Mouse (Mus musculus) forebrain, embryonic 16.5 days (tissue): ENCODE measurements around the gene Jam2. TPM values are rescaled to one million over a fixed set of nuclear protein-coding genes. Genes with fewer than 3 reads are reported as not detected.

Source experiments
- ATAC-seq: fragments of 200-750 bp; cut with Nextera tagmentation; 2 replicates; pipeline ENCODE4 v1.8.0; 2017; ENCODE audit warnings: mild to moderate bottlenecking, moderate library complexity
- H3K27ac ChIP-seq: fragments of 300-500 bp; sonication (generic); 2 replicates; pipeline ENCODE4 v1.5.1; 2014; ENCODE audit warnings: low read length, control low read depth
- H3K27me3 ChIP-seq: fragments of 300-500 bp; sonication (generic); replicated peaks from 2 replicates; pipeline ENCODE4 v1.6.1; 2014; ENCODE audit warnings: low read length; ENCODE audit not compliant: control insufficient read depth, insufficient read depth
- H3K36me3 ChIP-seq: fragments of 300-500 bp; sonication (generic); 2 replicates; pipeline ENCODE4 v1.6.1; 2014; ENCODE audit not compliant: control insufficient read depth, insufficient read depth
- H3K4me1 ChIP-seq: fragments of 300-500 bp; sonication (generic); replicated peaks from 2 replicates; pipeline ENCODE4 v1.6.1; 2014; ENCODE audit warnings: low read length; ENCODE audit not compliant: control insufficient read depth, insufficient read depth
- H3K4me2 ChIP-seq: fragments of 300-500 bp; sonication (generic); 2 replicates; pipeline ENCODE4 v1.6.1; 2014; ENCODE audit warnings: mild to moderate bottlenecking, low read length, control low read depth
- H3K4me3 ChIP-seq: fragments of 300-500 bp; sonication (generic); replicated peaks from 2 replicates; pipeline ENCODE4 v1.5.1; 2014; ENCODE audit warnings: mild to moderate bottlenecking, low read length, control low read depth
- H3K9ac ChIP-seq: fragments of 300-500 bp; sonication (generic); replicated peaks from 2 replicates; pipeline ENCODE4 v1.6.1; 2014; ENCODE audit warnings: low read depth, low read length, control low read depth
- H3K9me3 ChIP-seq: fragments of 300-500 bp; sonication (generic); 2 replicates; pipeline ENCODE4 v1.6.1; 2016; ENCODE audit warnings: low read length; ENCODE audit not compliant: control insufficient read depth
- WGBS: fragments of 180-500 bp; shearing (Covaris S2); extraction: QIAGEN DNeasy Blood & Tissue Kit; methylation state at CpG from one replicate; pipeline ENCODE4 v1.1.7; 2014; 5-methylcytosine and 5-hydroxymethylcytosine counted together
- polyA plus RNA-seq: library from polyadenylated mRNA; unstranded; fragments of >200 nt; fragmentation: Nextera tagmentation; extraction: Ambion mirVana; gene quantifications from 2 replicates; pipeline ENCODE4 v1.2.1, GENCODE M21; 2015

Gene Jam2
- polyA plus RNA-seq, 1 experiment from 2014 or later: 15.8 TPM

- WGBS: 96% methylated on average over 1 of the region's 2 CpGs
- no peak overlapping the region for H3K27ac ChIP-seq
Observed at GRCm38 (mm10) chr16:84800038-84800437, 26.1 kb downstream of the Jam2 start.

DNA sequence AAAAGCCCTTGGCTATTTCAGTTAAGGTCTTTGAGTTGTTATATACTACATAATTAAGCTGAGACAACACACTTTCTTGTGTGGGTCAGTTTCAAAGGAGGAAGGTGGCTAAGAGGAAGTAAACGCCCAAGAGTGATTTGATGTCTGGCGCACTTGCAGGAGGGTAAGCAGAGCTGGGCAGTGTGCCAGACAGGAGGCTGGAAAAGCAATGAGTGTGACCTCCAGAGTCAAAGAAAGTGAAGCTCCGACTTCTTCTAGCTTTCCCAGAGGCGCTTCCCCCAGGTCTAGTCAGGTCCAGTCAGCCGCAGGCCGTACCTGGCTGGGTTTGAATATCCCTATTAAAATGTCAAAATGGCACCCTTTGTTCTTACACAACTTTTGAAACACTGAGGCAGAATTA lies 28.3 kb downstream of the Jam2 start:
- H3K36me3 ChIP-seq: no peaks in the 10 kb centered on the region
- H3K27ac ChIP-seq: no peak overlapping the region
- H3K9me3 ChIP-seq: no peaks in the 10 kb centered on the region
- no peak overlapping the region for H3K4me3 ChIP-seq
- H3K9ac ChIP-seq: no peak overlapping the region
- H3K4me2 ChIP-seq: no peak overlapping the region
- no peaks in the 10 kb centered on the region for H3K4me1 ChIP-seq
- WGBS: 73% methylated on average over 6 of the region's 6 CpGs
- no peaks in the 10 kb centered on the region for H3K27me3 ChIP-seq
- no peak for ATAC-seq

More at GRCm38 (mm10) chr16:84800038-84800437, 26.1 kb downstream of the Jam2 start:
- H3K27me3 ChIP-seq: no peaks in the 10 kb centered on the region
- no peaks in the 10 kb centered on the region for H3K36me3 ChIP-seq
- ATAC-seq: no peak
- H3K9ac ChIP-seq: no peak overlapping the region
- H3K4me3 ChIP-seq: no peak overlapping the region
- no peaks in the 10 kb centered on the region for H3K9me3 ChIP-seq
- no peaks in the 10 kb centered on the region for H3K4me1 ChIP-seq
- no peak overlapping the region for H3K4me2 ChIP-seq

- 94% methylated on average over 5 of the region's 5 CpGs for WGBS
Observed at GRCm38 (mm10) chr16:84804866-84805265, 30.9 kb downstream of the Jam2 start.

GRCm38 (mm10) chr16:84806175-84806574 lies 32.3 kb downstream of the Jam2 start:
- Histone ChIP-seq H3K4me2 (no peak overlapping the region), H3K4me1 (no peaks in the 10 kb centered on the region), H3K27me3 (no peaks in the 10 kb centered on the region), H3K4me3 (no peak overlapping the region), H3K9ac (no peak overlapping the region), H3K9me3 (no peaks in the 10 kb centered on the region), H3K27ac (no peak overlapping the region), H3K36me3 (no peaks in the 10 kb centered on the region)
- 99% methylated on average over 3 of the region's 3 CpGs for WGBS
- ATAC-seq: no peak

More at GRCm38 (mm10) chr16:84804866-84805265, 30.9 kb downstream of the Jam2 start:
- Histone ChIP-seq H3K4me1 (no peaks in the 10 kb centered on the region), H3K4me3 (no peak overlapping the region), H3K9me3 (no peaks in the 10 kb centered on the region), H3K27me3 (no peaks in the 10 kb centered on the region), H3K4me2 (no peak overlapping the region), H3K9ac (no peak overlapping the region), H3K36me3 (no peaks in the 10 kb centered on the region), H3K27ac (no peak overlapping the region)
- ATAC-seq: no peak

- Histone ChIP-seq H3K27ac (no peak overlapping the region), H3K4me2 (no peak overlapping the region), H3K4me1 (no peaks in the 10 kb centered on the region), H3K9ac (no peak overlapping the region), H3K9me3 (no peaks in the 10 kb centered on the region), H3K36me3 (no peaks in the 10 kb centered on the region), H3K27me3 (no peaks in the 10 kb centered on the region), H3K4me3 (no peak overlapping the region)
- ATAC-seq: no peak
- 97% methylated on average over 7 of the region's 7 CpGs for WGBS
Observed at GRCm38 (mm10) chr16:84807874-84808273, 34.0 kb downstream of the Jam2 start.

DNA sequence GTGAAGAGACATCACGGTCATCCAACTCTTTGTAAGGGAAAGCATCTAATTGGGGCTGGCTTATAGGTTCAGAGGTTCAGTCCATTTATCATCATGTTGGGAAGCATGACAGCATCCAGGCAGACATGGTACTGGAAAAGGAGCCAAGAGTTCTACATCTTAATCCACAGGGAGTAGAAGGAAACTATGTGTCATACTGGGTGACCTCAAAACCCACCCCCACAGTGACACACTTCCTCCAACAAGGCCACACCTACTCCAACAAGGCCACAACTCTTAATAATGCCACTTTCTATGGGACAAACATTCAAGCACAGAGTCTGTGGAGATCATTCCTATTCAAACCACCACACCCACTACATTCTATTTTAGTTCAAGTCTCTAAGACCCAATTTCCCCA lies 36.3 kb downstream of the Jam2 start:
- no peak overlapping the region for H3K27ac ChIP-seq
- no peak for ATAC-seq
- H3K4me2 ChIP-seq: no peak overlapping the region
- H3K4me3 ChIP-seq: no peak overlapping the region
- H3K36me3 ChIP-seq: no peaks in the 10 kb centered on the region
- no peaks in the 10 kb centered on the region for H3K4me1 ChIP-seq
- H3K9me3 ChIP-seq: no peaks in the 10 kb centered on the region
- 89% methylated on average over 1 of the region's 1 CpGs for WGBS
- no peak overlapping the region for H3K9ac ChIP-seq
- H3K27me3 ChIP-seq: no peaks in the 10 kb centered on the region

DNA sequence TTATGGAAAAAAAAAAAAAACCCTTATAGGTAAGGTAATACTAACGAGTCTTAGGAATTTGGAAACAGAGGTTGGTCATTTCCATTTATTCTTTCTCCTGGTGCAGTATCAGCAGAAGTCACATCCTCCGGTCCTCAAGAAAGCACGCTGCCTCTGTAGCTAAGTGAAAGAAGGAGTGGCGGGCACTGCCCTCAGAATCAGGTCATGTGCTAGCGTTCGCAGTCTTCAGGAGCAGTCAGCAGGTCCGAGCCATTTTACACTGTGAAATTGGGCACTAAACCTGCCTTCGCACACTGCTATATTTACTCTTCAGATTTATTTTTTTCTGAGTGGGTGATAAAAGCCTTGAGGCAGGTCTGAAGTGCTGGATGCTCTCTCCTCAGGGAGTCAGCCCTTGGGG lies 39.9 kb downstream of the Jam2 start:
- Histone ChIP-seq H3K4me2 (no peak overlapping the region), H3K36me3 (no peaks in the 10 kb centered on the region), H3K27ac (no peak overlapping the region), H3K4me3 (no peak overlapping the region), H3K4me1 (no peaks in the 10 kb centered on the region), H3K9ac (no peak overlapping the region), H3K27me3 (no peaks in the 10 kb centered on the region), H3K9me3 (no peaks in the 10 kb centered on the region)
- 88% methylated on average over 8 of the region's 8 CpGs for WGBS
- no peak for ATAC-seq

DNA sequence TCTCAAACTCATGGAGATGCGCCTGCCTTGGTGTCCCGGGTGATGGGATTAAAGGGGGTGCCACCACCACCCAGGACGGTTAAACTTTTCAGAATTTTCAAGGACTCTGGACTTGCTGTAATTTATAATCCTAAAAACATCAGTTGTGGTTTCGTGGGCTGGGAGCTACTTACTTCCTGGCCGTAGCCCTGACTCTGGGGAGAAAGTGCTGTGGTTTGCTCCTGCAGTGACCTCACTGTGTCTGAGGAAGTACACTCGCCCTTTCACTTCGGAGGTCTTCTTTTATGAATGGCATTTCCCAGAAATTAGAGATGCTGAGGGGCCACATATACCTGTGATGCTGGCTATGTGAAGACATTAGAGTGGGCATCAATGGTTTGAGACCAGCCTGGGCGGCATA lies 40.6 kb downstream of the Jam2 start:
- Histone ChIP-seq H3K36me3 (no peaks in the 10 kb centered on the region), H3K4me1 (no peaks in the 10 kb centered on the region), H3K27me3 (no peaks in the 10 kb centered on the region), H3K4me2 (no peak overlapping the region), H3K4me3 (no peak overlapping the region), H3K27ac (no peak overlapping the region), H3K9me3 (no peaks in the 10 kb centered on the region), H3K9ac (no peak overlapping the region)
- no peak for ATAC-seq
- 93% methylated on average over 8 of the region's 8 CpGs for WGBS

DNA sequence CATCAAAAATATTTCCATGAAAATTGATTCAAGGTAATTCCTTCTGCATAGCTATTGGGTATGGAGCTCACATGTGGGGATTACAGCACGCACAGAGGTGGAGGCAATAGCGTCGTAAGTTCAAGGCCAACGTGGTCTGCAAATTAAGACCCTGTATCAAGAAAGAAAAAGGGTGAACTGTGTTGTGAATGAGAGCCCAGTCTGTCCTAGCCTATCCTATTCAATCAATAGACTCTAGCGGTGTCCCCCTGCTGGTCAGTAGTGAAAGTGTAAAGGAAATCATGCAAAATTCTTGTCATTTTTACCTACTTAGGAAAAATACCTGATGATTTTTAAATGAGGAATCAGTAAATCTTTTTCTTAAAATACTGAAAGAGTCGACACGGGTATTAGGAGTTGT lies 43.5 kb downstream of the Jam2 start:
- Histone ChIP-seq H3K27ac (no peak overlapping the region), H3K4me1 (no peaks in the 10 kb centered on the region), H3K27me3 (no peaks in the 10 kb centered on the region), H3K9ac (no peak overlapping the region), H3K36me3 (peaks cover 3% of the 10 kb centered on the region), H3K4me3 (no peak overlapping the region), H3K4me2 (no peak overlapping the region), H3K9me3 (no peaks in the 10 kb centered on the region)
- 26% methylated on average over 7 of the region's 7 CpGs for WGBS
- peak; percentile 65 for ATAC-seq

DNA sequence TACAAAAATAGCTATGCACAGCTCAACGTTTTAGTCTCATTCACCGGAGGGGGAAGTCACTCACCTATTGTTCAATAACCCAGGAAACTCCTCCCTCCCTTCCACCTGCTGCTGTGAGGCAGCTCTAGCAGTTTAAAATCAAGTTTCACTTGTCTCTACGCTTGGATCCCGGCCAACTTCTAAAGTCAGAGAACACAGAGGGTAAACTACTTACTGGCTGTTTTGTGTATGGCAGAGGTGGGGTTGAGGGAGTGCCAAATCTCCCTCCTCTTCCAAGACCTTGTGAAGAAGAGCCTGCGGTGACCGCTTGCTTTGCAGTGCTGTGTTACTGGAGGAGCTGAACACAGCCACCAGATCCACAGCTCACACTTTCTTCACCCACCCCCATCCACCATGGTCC lies 51.1 kb downstream of the Jam2 start:
- no peaks in the 10 kb centered on the region for H3K27me3 ChIP-seq
- no peaks in the 10 kb centered on the region for H3K9me3 ChIP-seq
- no peak overlapping the region for H3K4me3 ChIP-seq
- WGBS: 47% methylated on average over 6 of the region's 6 CpGs
- H3K4me2 ChIP-seq: no peak overlapping the region
- ATAC-seq: peak; percentile 18; the same call in 1 of the 2 replicates
- H3K4me1 ChIP-seq: no peaks in the 10 kb centered on the region
- H3K27ac ChIP-seq: no peak overlapping the region
- peaks cover 30% of the 10 kb centered on the region for H3K36me3 ChIP-seq
- no peak overlapping the region for H3K9ac ChIP-seq
